Mouse (Mus musculus): ENCODE results near the gene Il17f.

GRCm38 (mm10) chr1:20823471-20823870 is 33.1 kb upstream of the Il17f start:
- TF ChIP-seq CTCF (IDR thresholded peaks at IDR 0.05; ENCODE audit: low read depth) (no peak), EP300 (IDR thresholded peaks at IDR 0.05; ENCODE audit: low read depth) (no peak)

All from liver, embryonic 14.5 days (tissue).